Mouse (Mus musculus) adrenal gland, postnatal 4 days (tissue): ENCODE results near the gene Tbc1d24. TPM values are rescaled to one million over a fixed set of nuclear protein-coding genes. Genes with fewer than 3 reads are reported as not detected.
A peak's percentile ranks its signal among the peaks of the same experiment; 100 is the strongest.

ENCODE experiments used
- DNase-seq, 2 experiments: peaks; one replicate each; pipeline ENCODE4 v3.0.0; 2021 to 2022; ENCODE audit warnings: low spot score in 2 of 2, mixed read lengths in 2 of 2
- total RNA-seq, 2 experiments: library from RNA; stranded (reverse); gene quantifications; 2 replicates each; pipeline ENCODE4 v1.2.3; 2021

Tbc1d24 gene
- total RNA-seq, 2 experiments from 2014 or later, result 13.7 to 15.9 TPM

DNA sequence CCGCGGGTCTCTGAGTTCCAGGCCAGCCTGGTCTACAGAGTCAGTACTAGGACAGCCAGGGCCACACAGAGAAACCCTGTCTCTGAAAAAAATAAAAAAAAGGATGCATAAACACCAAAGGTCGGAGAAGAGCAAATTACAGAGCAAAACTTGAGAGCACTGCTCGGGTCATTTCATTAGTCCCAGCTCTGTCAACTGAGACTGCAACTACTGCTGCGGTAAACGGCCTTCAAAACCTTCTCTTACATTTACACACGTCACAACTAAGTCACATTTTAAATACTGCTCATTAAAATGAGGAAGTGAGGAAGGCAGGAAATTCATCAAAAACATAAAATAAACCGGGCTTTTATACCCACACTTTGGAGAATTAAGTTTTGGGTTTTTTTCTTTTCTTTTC lies 12.5 kb downstream of the Tbc1d24 start:
- no peak for DNase-seq

GRCm38 (mm10) chr17:24191481-24191880 lies 13.9 kb downstream of the Tbc1d24 start:
- no peak for DNase-seq

DNA sequence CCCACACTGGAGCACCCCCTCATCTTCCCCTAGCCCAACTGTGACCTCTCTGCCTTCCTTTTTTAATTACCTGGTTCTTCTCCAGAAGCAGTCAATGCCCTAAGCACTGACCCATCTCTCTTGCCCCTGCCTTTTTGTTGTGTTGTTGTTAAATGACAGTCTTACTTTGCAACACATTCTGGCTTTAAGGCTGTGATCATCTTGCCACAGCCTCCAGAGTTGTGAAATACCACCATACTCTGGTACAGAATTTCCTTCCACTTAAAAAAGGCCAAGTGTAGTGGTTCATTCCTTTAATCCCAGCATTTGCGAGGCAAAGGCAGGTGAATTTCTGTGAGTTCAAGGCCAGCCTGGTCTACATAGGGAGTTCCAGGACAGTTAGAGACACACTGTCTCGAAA lies 14.4 kb downstream of the Tbc1d24 start:
- no peak for DNase-seq

DNA sequence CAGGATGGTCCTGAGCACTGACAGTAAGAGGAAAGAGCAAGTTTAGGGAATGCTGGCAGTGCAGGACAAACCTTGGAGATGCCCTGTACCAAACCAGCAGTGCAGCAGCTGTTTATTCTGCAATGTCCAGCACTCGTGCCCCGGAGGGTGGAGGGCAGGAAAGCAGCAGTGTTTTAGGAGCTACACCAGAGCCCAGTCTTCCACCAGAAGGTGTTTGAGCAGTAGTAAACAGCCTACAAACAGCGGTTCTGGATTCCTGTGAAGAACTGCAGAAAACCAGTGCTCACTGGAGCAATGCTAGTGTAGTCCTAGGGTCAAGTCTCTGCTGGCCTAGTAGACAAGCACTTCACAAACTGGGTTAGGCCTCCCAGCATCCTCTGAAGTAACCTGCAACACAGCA lies 31.1 kb downstream of the Tbc1d24 start:
- DNase-seq, result no peak

GRCm38 (mm10) chr17:24173423-24173822 lies 31.9 kb downstream of the Tbc1d24 start:
- peak in 1 of 2 experiments; percentile 44 for DNase-seq

- DNase-seq, result no peak
These were observed 33.6 kb downstream of the Tbc1d24 start for GRCm38 (mm10) chr17:24171738-24172137.

DNA sequence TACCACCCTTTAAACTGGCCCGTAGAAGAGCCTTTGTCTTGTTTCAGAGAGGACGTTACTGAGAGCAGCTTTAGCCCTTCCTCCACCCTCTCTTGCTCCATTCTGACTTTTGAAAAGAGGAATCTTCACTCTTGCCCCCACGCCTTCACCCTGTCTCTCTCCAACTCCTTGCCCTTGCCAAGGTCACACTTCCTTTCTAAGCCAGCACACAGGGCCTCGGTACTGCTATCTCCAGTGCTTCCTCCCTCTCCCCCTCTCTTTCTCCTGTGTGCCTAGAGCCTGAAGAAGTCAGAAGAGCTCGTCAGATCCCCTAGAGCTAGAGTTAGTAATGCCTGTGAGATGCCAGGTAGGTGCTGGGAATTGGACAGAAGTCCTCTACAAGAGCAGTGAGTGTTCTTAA lies 34.6 kb downstream of the Tbc1d24 start:
- DNase-seq, result no peak

DNA sequence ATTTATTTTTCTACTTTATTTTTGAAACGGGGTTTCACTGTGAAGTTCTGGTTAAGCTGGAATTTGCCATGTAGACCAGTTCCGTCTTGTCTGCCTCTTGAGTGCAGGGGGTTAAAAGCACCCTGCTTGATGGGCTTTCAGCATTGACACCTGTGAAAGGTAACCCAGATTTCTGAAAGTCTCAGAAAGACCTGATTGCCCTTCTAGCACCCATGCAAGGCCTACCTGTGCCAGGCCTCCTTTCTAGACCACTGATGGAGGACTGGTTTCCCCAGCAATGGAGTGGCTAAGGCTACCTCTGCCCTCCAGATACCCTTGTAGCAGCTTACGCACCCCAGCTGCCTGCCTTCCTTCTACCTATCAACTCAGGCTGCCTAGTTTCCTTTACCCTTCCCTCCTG lies 35.2 kb downstream of the Tbc1d24 start:
- no peak for DNase-seq

- peak; percentile 88 to 93 for DNase-seq
These were observed 35.9 kb downstream of the Tbc1d24 start, which contains the start of gene Atp6v0c for GRCm38 (mm10) chr17:24169317-24170065. TSS of gene Atp6v0c (minus strand) at chr17:24169702.

GRCm38 (mm10) chr17:24168590-24169277 lies 36.6 kb downstream of the Tbc1d24 start:
- peak; percentile 27 to 35 for DNase-seq

DNA sequence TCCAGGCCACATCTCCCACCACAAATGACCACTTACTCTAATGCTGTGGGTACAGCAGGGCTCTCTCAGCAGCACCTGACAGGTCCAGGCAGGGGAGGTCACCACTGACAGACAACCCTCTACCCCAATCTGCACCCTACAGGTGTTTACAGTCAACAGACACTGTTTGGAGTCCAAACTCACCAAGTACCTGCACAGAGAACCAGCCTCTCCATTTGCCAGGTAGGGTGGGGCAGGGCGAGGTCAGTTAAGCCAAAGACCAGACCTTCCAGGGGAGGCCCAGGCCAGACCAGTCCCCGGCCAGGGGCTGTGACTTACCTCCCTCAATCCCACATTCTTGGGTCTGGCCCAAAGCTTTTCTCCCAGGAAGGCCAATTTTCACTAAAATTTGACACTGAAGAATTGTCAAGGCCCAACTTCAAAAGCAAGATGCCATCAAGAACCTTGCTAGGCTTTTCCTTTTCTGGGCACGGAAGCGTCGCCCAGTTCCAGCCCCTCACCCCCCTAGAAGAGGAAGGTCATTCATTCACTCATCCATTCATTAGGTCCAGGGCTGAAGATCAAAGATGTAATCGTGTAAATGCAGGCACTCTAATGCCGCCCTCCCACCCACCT lies 37.4 kb downstream of the Tbc1d24 start:
- no peak for DNase-seq

DNA sequence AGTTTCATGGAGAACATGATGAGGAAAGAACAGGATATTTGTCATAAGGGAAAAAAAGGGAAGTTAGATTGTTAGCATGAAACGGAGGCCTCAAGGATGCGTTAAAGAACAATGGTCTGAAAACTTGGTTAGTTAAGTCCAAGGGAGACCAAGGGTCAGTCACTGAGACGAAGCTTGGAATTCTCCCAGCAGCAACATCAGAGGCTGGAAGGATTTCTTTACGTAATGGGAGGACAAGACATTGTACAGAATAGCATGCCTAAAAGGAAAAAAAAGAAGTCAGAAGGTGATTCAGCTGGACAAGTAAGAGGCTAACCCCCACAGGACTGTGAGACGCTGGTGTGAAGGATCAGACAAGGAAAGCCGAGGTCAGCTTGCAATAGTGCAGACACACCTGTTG lies 38.2 kb downstream of the Tbc1d24 start:
- DNase-seq, result no peak

DNA sequence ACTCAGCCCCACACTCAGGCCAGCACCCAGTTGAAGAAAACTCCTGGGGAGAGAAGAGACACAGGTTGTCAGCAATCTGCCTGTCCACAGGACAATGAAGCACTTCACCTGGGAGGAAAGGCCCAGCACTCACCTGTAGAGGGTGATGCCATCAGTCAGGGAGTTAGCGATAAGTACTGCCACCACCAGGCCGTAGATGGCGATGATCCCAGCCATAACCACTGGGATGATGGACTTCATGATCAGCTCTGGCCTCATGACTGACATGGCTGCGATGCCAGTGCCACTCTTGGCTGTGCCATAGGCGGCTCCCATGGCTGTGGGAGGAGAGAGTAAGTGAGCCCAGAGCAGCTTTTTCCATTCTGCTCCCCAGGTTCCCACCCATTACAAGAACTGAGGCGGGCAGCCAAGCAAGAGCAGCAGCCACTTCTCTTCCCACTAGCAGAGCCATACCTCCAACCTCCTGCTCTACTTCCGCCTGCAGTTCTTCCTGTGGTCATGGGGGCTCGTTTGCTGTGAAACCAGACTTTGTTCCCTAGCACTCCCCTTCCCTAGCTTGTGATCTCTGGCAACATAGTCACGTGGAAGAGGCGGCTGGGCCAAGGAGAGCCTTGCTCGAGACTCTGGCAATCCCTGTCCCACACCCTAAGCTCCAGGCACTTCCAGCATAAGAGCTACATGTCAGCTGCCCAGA lies 40.6 kb downstream of the Tbc1d24 start:
- DNase-seq, result no peak

DNA sequence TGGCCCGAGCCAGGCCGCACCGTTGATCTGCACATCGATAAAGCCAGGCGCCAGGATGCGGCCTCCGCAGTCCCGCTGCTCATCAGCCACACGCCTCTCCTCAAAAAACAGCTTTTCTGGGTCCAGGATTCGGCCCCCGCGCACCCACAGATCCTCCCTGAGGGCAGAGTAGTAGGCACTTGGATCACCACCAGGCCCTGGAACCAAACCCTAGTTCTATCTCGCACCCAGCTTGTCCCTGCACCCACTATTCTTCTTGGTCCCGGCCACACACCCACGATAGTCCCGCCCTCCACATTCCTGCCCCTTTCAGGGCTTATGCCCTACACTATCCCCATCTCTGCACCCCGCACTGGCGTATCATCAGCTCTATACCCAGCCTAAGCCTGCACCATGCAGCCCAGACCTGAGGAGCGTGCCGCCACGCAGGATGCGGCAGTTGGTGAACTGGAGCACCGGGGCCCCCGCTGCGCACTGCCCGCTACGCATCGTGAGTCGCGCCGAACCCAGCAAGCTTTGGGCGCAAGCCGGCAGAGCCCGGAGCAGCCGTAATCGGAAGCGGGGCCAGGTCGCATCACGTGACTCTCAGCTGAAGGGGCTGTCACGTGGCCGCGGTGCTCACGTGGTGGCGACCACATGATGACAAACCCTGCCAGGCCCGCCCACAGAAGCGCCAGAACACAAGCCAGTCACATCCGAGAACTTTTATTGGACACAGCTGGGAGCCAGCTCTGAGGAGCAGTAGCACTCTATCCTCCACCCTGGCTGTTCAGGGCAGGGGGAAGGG lies 42.0 kb downstream of the Tbc1d24 start, which contains the start of gene Amdhd2:
Amdhd2 (minus strand) TSS at position 591 of the 787 bp plus-strand sequence.
- DNase-seq, result peak; percentile 89 to 97

- DNase-seq, result no peak
These were observed 42.7 kb downstream of the Tbc1d24 start for GRCm38 (mm10) chr17:24162584-24163175.

- DNase-seq, result no peak
These were observed 43.9 kb downstream of the Tbc1d24 start for GRCm38 (mm10) chr17:24161466-24161865.

DNA sequence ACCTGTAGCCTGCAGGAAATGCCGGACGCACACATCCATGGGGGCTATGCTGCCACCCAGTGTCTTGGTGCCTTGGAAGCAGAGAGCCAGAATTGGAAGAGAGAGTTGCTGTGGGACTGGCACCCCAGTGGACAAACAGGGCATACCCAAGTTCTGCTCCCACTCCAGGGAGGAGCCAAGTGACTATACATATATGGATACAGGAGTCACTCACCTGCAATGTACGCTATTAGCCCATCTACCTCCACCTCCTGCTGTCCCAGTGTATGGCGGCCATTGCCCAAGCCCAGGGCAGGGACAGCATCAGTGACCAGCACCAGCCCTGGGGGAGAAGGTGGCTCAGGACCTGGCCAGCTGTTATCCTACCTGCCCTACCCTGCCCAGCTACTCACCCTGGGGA lies 47.8 kb downstream of the Tbc1d24 start:
- no peak for DNase-seq

- no peak for DNase-seq
These were observed 48.2 kb downstream of the Tbc1d24 start for GRCm38 (mm10) chr17:24157121-24157520.

- DNase-seq, result no peak
These were observed 49.0 kb downstream of the Tbc1d24 start for GRCm38 (mm10) chr17:24156394-24156793.

DNA sequence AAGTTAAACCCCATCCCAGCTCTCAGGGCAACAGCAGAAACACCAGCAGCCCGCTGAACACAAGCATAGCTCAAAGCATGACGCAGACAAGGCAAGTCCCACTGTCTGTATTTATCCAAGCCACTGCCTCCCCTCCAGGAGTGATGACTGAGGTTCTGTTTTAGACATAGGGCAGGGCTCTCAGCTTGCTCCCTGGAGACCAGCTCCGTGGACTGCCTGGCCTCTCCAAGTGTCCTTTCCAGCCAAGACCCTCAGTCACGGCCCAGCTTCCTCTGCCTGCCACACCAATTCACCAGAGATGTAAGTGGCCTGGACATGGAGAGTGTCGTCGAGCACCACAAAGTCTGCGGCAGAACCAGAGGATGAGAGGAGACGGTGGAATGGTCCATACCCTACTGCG lies 49.6 kb downstream of the Tbc1d24 start:
- DNase-seq, result no peak
